17 mouse cellular contexts compared by ENCODE assay signal in the genomic region with DNA sequence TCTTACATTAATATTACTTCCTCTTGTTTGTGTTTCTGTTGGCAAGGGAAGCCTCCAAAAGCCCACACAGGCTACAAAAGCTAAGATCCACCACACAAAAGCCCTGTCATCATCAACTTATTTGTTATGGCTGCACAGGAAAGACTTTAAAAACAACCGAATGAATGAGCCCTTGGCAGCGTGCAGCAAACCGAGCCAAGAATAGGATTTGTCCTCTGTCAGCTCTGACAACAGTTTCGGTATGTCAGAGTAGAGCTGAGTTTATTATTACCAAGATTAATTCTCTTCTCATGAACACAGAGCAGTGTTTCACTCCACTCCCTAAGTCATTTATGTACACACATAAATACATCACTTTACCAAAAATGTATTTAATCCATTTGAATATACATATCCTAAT.
DNase-seq lines count a peak whose midpoint lies in the region; ATAC-seq and TF ChIP-seq lines count a peak whose summit lies in the region.
"Had no signal": no experiment of that assay in that cellular context is flagged by ENCODE, and none has a peak within 500 bp of the region (broad histone marks: within the 10 kb centered on the region; RNA-seq: fewer than 3 reads in every experiment).

No protein-coding gene starts in this region.

- H3K9ac ChIP-seq in heart, embryonic 14.5 days (ENCODE audit: low read length) = no peak overlapping the region
- H3K9ac ChIP-seq in kidney, embryonic 15.5 days = no peak overlapping the region
- no peak overlapping the region for H3K9ac ChIP-seq in stomach, embryonic 14.5 days (replicated peaks; ENCODE audit: low read depth, low read length)
- H3K9ac ChIP-seq in stomach, postnatal 0 days (ENCODE audit: low read length) = no peak overlapping the region
- H3K9ac ChIP-seq: embryonic facial prominence, embryonic 12.5 days; hindbrain, embryonic 13.5 days had no signal

- peak overlapping the region; percentile 22 for H3K4me2 ChIP-seq in heart, embryonic 14.5 days (ENCODE audit: low read length)
- no peak overlapping the region for H3K4me2 ChIP-seq in kidney, embryonic 15.5 days
- H3K4me2 ChIP-seq in stomach, embryonic 14.5 days (replicated peaks; ENCODE audit: low read depth, low read length) = no peak overlapping the region
- H3K4me2 ChIP-seq in stomach, postnatal 0 days (replicated peaks; ENCODE audit: low read depth) = no peak overlapping the region
- H3K4me2 ChIP-seq: embryonic facial prominence, embryonic 12.5 days; hindbrain, embryonic 13.5 days had no signal

- DNase-seq in heart, postnatal 10 days = no peak
- DNase-seq in kidney, adult 18-20 months = no peak
- DNase-seq in stomach, postnatal 0 days (ENCODE audit: low spot score) = no peak
- no peak for DNase-seq in thymus, postnatal 36 days
- DNase-seq: cerebellum, adult 11-12 months; gastrocnemius, adult 2 months; heart, adult 18-20 months; liver; lung, adult 2 months had no signal

- no peaks in the 10 kb centered on the region for H3K9me3 ChIP-seq in heart, embryonic 14.5 days (ENCODE audit: control insufficient read depth, low read length)
- H3K9me3 ChIP-seq in kidney, embryonic 15.5 days (replicated peaks) = no peaks in the 10 kb centered on the region
- H3K9me3 ChIP-seq in stomach, embryonic 14.5 days (ENCODE audit: control insufficient read depth, low read depth, low read length) = no peaks in the 10 kb centered on the region
- no peaks in the 10 kb centered on the region for H3K9me3 ChIP-seq in stomach, postnatal 0 days (ENCODE audit: control insufficient read depth, low read length)
- H3K9me3 ChIP-seq: embryonic facial prominence, embryonic 12.5 days; forebrain, embryonic 10.5 days; hindbrain, embryonic 13.5 days had no signal

- no peak overlapping the region for H3K4me3 ChIP-seq in heart, embryonic 14.5 days (ENCODE audit: control insufficient read depth in 1 of 2, insufficient read depth in 1 of 2, low read depth in 1 of 2, low read length in 2 of 2)
- H3K4me3 ChIP-seq in kidney, embryonic 15.5 days (replicated peaks) = no peak overlapping the region
- H3K4me3 ChIP-seq in stomach, embryonic 14.5 days (ENCODE audit: low read depth, low read length) = no peak overlapping the region
- H3K4me3 ChIP-seq in stomach, postnatal 0 days (ENCODE audit: low read depth, low read length) = no peak overlapping the region
- H3K4me3 ChIP-seq: embryonic facial prominence, embryonic 12.5 days; forebrain, embryonic 10.5 days; gastrocnemius, adult 2 months; hindbrain, embryonic 13.5 days; megakaryocyte, embryonic 14.5 days; myocyte had no signal

- no peaks in the 10 kb centered on the region for H3K27me3 ChIP-seq in heart, embryonic 14.5 days (ENCODE audit: control insufficient read depth, insufficient read depth, low read length)
- no peaks in the 10 kb centered on the region for H3K27me3 ChIP-seq in kidney, embryonic 15.5 days
- H3K27me3 ChIP-seq in stomach, embryonic 14.5 days (ENCODE audit: control insufficient read depth, insufficient read depth, low read length) = no peaks in the 10 kb centered on the region
- H3K27me3 ChIP-seq in stomach, postnatal 0 days (ENCODE audit: control insufficient read depth, insufficient read depth, low read length) = no peaks in the 10 kb centered on the region
- H3K27me3 ChIP-seq: embryonic facial prominence, embryonic 12.5 days; hindbrain, embryonic 13.5 days; megakaryocyte, embryonic 14.5 days had no signal

- TF ChIP-seq CTCF in stomach, postnatal 0 days (IDR thresholded peaks at IDR 0.05; ENCODE audit: low read depth) = no peak

- intact Hi-C loops in heart, postnatal 10 days (cut with DNase I) = no loop called here

- peaks cover 2 to 13% of the 10 kb centered on the region in 2 experiments; a peak in 3 of 4 replicates for H3K4me1 ChIP-seq in heart, embryonic 14.5 days (ENCODE audit: control insufficient read depth in 2 of 2, insufficient read depth in 2 of 2, low read length in 2 of 2)
- H3K4me1 ChIP-seq in kidney, embryonic 15.5 days = 0 out of 2 replicates have a peak, but pooled peaks cover 5% of the 10 kb centered on the region
- H3K4me1 ChIP-seq in stomach, embryonic 14.5 days (ENCODE audit: control insufficient read depth, insufficient read depth, low read length) = 0 out of 2 replicates have a peak, but pooled peaks cover 4% of the 10 kb centered on the region
- no peaks in the 10 kb centered on the region for H3K4me1 ChIP-seq in stomach, postnatal 0 days (replicated peaks; ENCODE audit: control insufficient read depth, insufficient read depth)
- H3K4me1 ChIP-seq: embryonic facial prominence, embryonic 12.5 days; hindbrain, embryonic 13.5 days; megakaryocyte, embryonic 14.5 days had no signal

- 14% methylated on average over 4 of the region's 4 CpGs for WGBS in heart, embryonic 14.5 days
- 29% methylated on average over 4 of the region's 4 CpGs for WGBS in kidney, embryonic 15.5 days
- WGBS in stomach, embryonic 14.5 days = 19% methylated on average over 4 of the region's 4 CpGs
- 20% methylated on average over 4 of the region's 4 CpGs for WGBS in stomach, postnatal 0 days

- no peak for ATAC-seq in heart, embryonic 14.5 days (ENCODE audit: insufficient number of reproducible peaks, insufficient read depth, low FRiP score, low read depth)
- ATAC-seq in kidney, embryonic 15.5 days (replicated peaks; ENCODE audit: low FRiP score) = peak; percentile 71
- ATAC-seq in stomach, embryonic 14.5 days (ENCODE audit: insufficient number of reproducible peaks, insufficient read depth, low FRiP score, low read depth) = peak; percentile 73; the same call in 1 of the 2 replicates
- ATAC-seq in stomach, postnatal 0 days (ENCODE audit: low FRiP score, low TSS enrichment) = no peak

- peak overlapping the region; percentile 64 to 77 for H3K27ac ChIP-seq in heart, embryonic 14.5 days (replicated peaks in 1 of 2; ENCODE audit: control insufficient read depth in 1 of 2, insufficient read depth in 1 of 2, low read depth in 2 of 2, low read length in 2 of 2)
- H3K27ac ChIP-seq in kidney, embryonic 15.5 days = no peak overlapping the region
- H3K27ac ChIP-seq in stomach, embryonic 14.5 days (ENCODE audit: low read length) = peak overlapping the region; percentile 59; the same call in 1 of the 2 replicates
- H3K27ac ChIP-seq in stomach, postnatal 0 days (replicated peaks) = no peak overlapping the region
- H3K27ac ChIP-seq: embryonic facial prominence, embryonic 12.5 days; forebrain, embryonic 10.5 days; gastrocnemius, adult 2 months; hindbrain, embryonic 13.5 days had no signal

- H3K36me3 ChIP-seq in heart, embryonic 14.5 days (ENCODE audit: control insufficient read depth, insufficient read depth, low read length) = no peaks in the 10 kb centered on the region
- H3K36me3 ChIP-seq in kidney, embryonic 15.5 days = no peaks in the 10 kb centered on the region
- H3K36me3 ChIP-seq in stomach, embryonic 14.5 days (ENCODE audit: control insufficient read depth, insufficient read depth, low read length) = no peaks in the 10 kb centered on the region
- no peaks in the 10 kb centered on the region for H3K36me3 ChIP-seq in stomach, postnatal 0 days (ENCODE audit: control insufficient read depth, insufficient read depth, low read length)
- H3K36me3 ChIP-seq: embryonic facial prominence, embryonic 12.5 days; forebrain, embryonic 10.5 days; hindbrain, embryonic 13.5 days had no signal

- no peak for TF ChIP-seq EP300 in stomach, postnatal 0 days (optimal IDR thresholded peaks at IDR 0.05)

Comparison
In these comparisons a context has a peak if more than half of its experiments do, and no peak if none do; other contexts are left out.
1. ATAC-seq: peak in kidney, embryonic 15.5 days (single experiment) and stomach, embryonic 14.5 days (single experiment); none in heart, embryonic 14.5 days (single experiment) and stomach, postnatal 0 days (single experiment).
2. H3K27ac ChIP-seq: peak in heart, embryonic 14.5 days (2 of 2) and stomach, embryonic 14.5 days (single experiment); none in kidney, embryonic 15.5 days (single experiment) and stomach, postnatal 0 days (single experiment).